Mouse (Mus musculus) MEL (cell line): Measurements from ENCODE around the gene Slc26a11. TPM values are rescaled to one million over a fixed set of nuclear protein-coding genes. Genes with fewer than 3 reads are reported as not detected.
A peak's percentile ranks its signal among the peaks of the same experiment; 100 is the strongest.

ENCODE experiments used
- DNase-seq: peaks from one replicate; pipeline ENCODE4 v3.0.0; 2011; ENCODE audit warnings: low read depth, low spot score
- H3K27ac ChIP-seq: 2 replicates; pipeline ENCODE4 v1.5.1; 2012; ENCODE audit warnings: low read depth, mild to moderate bottlenecking, control low read depth, low read length, moderate library complexity; ENCODE audit not compliant: control insufficient read depth
- H3K27me3 ChIP-seq, 2 experiments: fragments of 150-350 bp in 1 of 2; sonication (generic) in 1 of 2; 2 replicates each; pipeline ENCODE4 v1.6.1; 2012; ENCODE audit warnings: low read length in 2 of 2, mild to moderate bottlenecking in 2 of 2, improper control_type of control experiment in 1 of 2, moderate library complexity in 1 of 2; ENCODE audit not compliant: insufficient read depth in 2 of 2, control insufficient read depth in 1 of 2
- H3K36me3 ChIP-seq, 2 experiments: 2 replicates each; pipeline ENCODE4 v1.6.1; 2012 to 2014; ENCODE audit warnings: low read length in 2 of 2, improper control_type of control experiment in 1 of 2, inconsistent platforms in 1 of 2, mild to moderate bottlenecking in 1 of 2; ENCODE audit not compliant: insufficient read depth in 2 of 2, control insufficient read depth in 1 of 2
- H3K4me1 ChIP-seq, 2 experiments: fragments of 150-350 bp in 1 of 2; sonication (generic) in 1 of 2; 2 replicates each; pipeline ENCODE4 v1.6.1; 2012; ENCODE audit warnings: low read length in 2 of 2, improper control_type of control experiment in 1 of 2, mild to moderate bottlenecking in 1 of 2; ENCODE audit not compliant: insufficient read depth in 2 of 2, control insufficient read depth in 1 of 2
- H3K4me3 ChIP-seq, 2 experiments: fragments of 150-350 bp in 1 of 2; sonication (generic) in 1 of 2; 2 replicates each; pipeline ENCODE4 v1.5.1; 2012; ENCODE audit warnings: low read depth in 2 of 2, low read length in 2 of 2, mild to moderate bottlenecking in 2 of 2, moderate library complexity in 2 of 2, control low read depth in 1 of 2, improper control_type of control experiment in 1 of 2; ENCODE audit not compliant: control insufficient read depth in 1 of 2, insufficient read depth in 1 of 2
- H3K79me2 ChIP-seq: 2 replicates; pipeline ENCODE4 v1.6.1; 2012; ENCODE audit warnings: mild to moderate bottlenecking, low read length, moderate library complexity; ENCODE audit not compliant: control insufficient read depth, poor library complexity, insufficient read depth
- H3K9ac ChIP-seq: 2 replicates; pipeline ENCODE4 v1.6.1; 2012; ENCODE audit warnings: low read depth, mild to moderate bottlenecking, control low read depth, low read length, moderate library complexity; ENCODE audit not compliant: control insufficient read depth, poor library complexity, severe bottlenecking
- H3K9me3 ChIP-seq: fragments of 150-350 bp; sonication (generic); replicated peaks from 2 replicates; pipeline ENCODE4 v1.6.1; 2012; ENCODE audit warnings: mild to moderate bottlenecking, low read length, improper control_type of control experiment, moderate library complexity; ENCODE audit not compliant: insufficient read depth
- CHD2 ChIP-seq: IDR thresholded peaks from 2 replicates; pipeline ENCODE4 v1.6.1; 2011; ENCODE audit warnings: low read length, improper control_type of control experiment
- CTCF ChIP-seq, 3 experiments: IDR thresholded peaks in 2 of 3; conservative IDR thresholded peaks in 1 of 3; 2 replicates each; pipeline ENCODE4 v1.5.1; 2011 to 2012; ENCODE audit warnings: low read length in 3 of 3, low read depth in 2 of 3, mild to moderate bottlenecking in 2 of 3, improper control_type of control experiment in 1 of 3, inconsistent platforms in 1 of 3, mixed read lengths in 1 of 3, moderate library complexity in 1 of 3; ENCODE audit not compliant: control insufficient read depth in 1 of 3, insufficient read depth in 1 of 3, poor library complexity in 1 of 3, severe bottlenecking in 1 of 3
- E2F4 ChIP-seq: IDR thresholded peaks from 2 replicates; pipeline ENCODE4 v1.6.1; 2011; ENCODE audit warnings: low read depth, low read length, improper control_type of control experiment, borderline replicate concordance
- ELF1 ChIP-seq: IDR thresholded peaks from 2 replicates; pipeline ENCODE4 v1.6.1; 2014; ENCODE audit warnings: low read depth, mild to moderate bottlenecking, inconsistent platforms, low read length, improper control_type of control experiment, moderate library complexity
- EP300 ChIP-seq, 2 experiments: IDR thresholded peaks; 2 replicates each; pipeline ENCODE4 v1.6.1; 2011; ENCODE audit warnings: improper control_type of control experiment in 2 of 2, low read length in 2 of 2, low read depth in 1 of 2, mild to moderate bottlenecking in 1 of 2
- GABPA ChIP-seq: IDR thresholded peaks from 2 replicates; pipeline ENCODE4 v1.6.1; 2012; ENCODE audit warnings: low read depth, mild to moderate bottlenecking, inconsistent platforms, low read length, improper control_type of control experiment, moderate library complexity
- GATA1 ChIP-seq: IDR thresholded peaks from 2 replicates; pipeline ENCODE4 v1.6.1; 2011; ENCODE audit warnings: low read depth, low read length, improper control_type of control experiment
- HCFC1 ChIP-seq: IDR thresholded peaks from 2 replicates; pipeline ENCODE4 v1.6.1; 2012; ENCODE audit warnings: low read depth, mild to moderate bottlenecking, inconsistent platforms, low read length, improper control_type of control experiment, moderate library complexity
- JUND ChIP-seq: IDR thresholded peaks from 2 replicates; pipeline ENCODE4 v1.6.1; 2011; ENCODE audit warnings: low read depth, mild to moderate bottlenecking, improper control_type of control experiment, low read length
- KAT2A ChIP-seq: conservative IDR thresholded peaks from 2 replicates; pipeline ENCODE4 v1.6.1; 2012; ENCODE audit warnings: low read depth, low read length, improper control_type of control experiment, inconsistent platforms
- MXI1 ChIP-seq: IDR thresholded peaks from 2 replicates; pipeline ENCODE4 v1.6.1; 2011; ENCODE audit warnings: mild to moderate bottlenecking, low read depth, low read length, improper control_type of control experiment
- MYC ChIP-seq: IDR thresholded peaks from 2 replicates; pipeline ENCODE4 v1.6.1; 2011; ENCODE audit warnings: low read depth, mild to moderate bottlenecking, low read length, improper control_type of control experiment, moderate library complexity
- NRF1 ChIP-seq: IDR thresholded peaks from 2 replicates; pipeline ENCODE4 v1.6.1; 2014; ENCODE audit warnings: low read depth, mild to moderate bottlenecking, inconsistent platforms, low read length, improper control_type of control experiment, moderate library complexity; ENCODE audit not compliant: poor library complexity, insufficient read depth, severe bottlenecking
- POLR2AphosphoS5 ChIP-seq: IDR thresholded peaks from 2 replicates; pipeline ENCODE4 v1.6.1; 2012; ENCODE audit warnings: low read depth, borderline replicate concordance, mild to moderate bottlenecking, inconsistent platforms, low read length, moderate library complexity, mixed read lengths
- RAD21 ChIP-seq: IDR thresholded peaks from 2 replicates; pipeline ENCODE4 v1.6.1; 2011; ENCODE audit warnings: mild to moderate bottlenecking, low read depth, low read length, improper control_type of control experiment
- SIN3A ChIP-seq: IDR thresholded peaks from 2 replicates; pipeline ENCODE4 v1.6.1; 2012; ENCODE audit warnings: low read length, improper control_type of control experiment, inconsistent platforms
- SMC3 ChIP-seq: IDR thresholded peaks from 2 replicates; pipeline ENCODE4 v1.6.1; 2011; ENCODE audit warnings: low read depth, low read length, improper control_type of control experiment
- TCF12 ChIP-seq: IDR thresholded peaks from 2 replicates; pipeline ENCODE4 v1.6.1; 2014; ENCODE audit warnings: low read depth, mild to moderate bottlenecking, inconsistent platforms, low read length, improper control_type of control experiment, moderate library complexity
- UBTF ChIP-seq: IDR thresholded peaks from 2 replicates; pipeline ENCODE4 v1.6.1; 2012; ENCODE audit warnings: low read depth, mild to moderate bottlenecking, inconsistent platforms, low read length, improper control_type of control experiment, moderate library complexity, borderline replicate concordance; ENCODE audit not compliant: insufficient read depth
- ZC3H11A ChIP-seq: IDR thresholded peaks from 2 replicates; pipeline ENCODE4 v1.6.1; 2012; ENCODE audit warnings: low read depth, mild to moderate bottlenecking, inconsistent platforms, low read length, improper control_type of control experiment
- ZKSCAN1 ChIP-seq: IDR thresholded peaks from 2 replicates; pipeline ENCODE4 v1.6.1; 2012; ENCODE audit warnings: low read depth, mild to moderate bottlenecking, inconsistent platforms, low read length, improper control_type of control experiment, moderate library complexity
- ZNF384 ChIP-seq: IDR thresholded peaks from 2 replicates; pipeline ENCODE4 v1.6.1; 2012; ENCODE audit warnings: low read depth, mild to moderate bottlenecking, inconsistent platforms, low read length, improper control_type of control experiment
- polyA plus RNA-seq, 2 experiments: library from polyadenylated mRNA; stranded (reverse) in 1 of 2; unstranded in 1 of 2; fragments of >175 nt in 1 of 2; fragments of >200 nt in 1 of 2; gene quantifications; 2 replicates each; pipeline versions ENCODE4 v1.2.1 to v1.2.4; 2012; ENCODE audit warnings: low replicate concordance in 2 of 2, low read depth in 1 of 2; ENCODE audit not compliant: insufficient read length in 2 of 2, insufficient read depth in 1 of 2, missing spikeins in 1 of 2
- total RNA-seq: library from RNA; depleted of rRNA; stranded (reverse); fragments of 300-350 nt; gene quantifications from 2 replicates; pipeline ENCODE4 v1.2.3, GENCODE M21; 2012

Slc26a11 gene
- total and polyA plus RNA-seq, 3 experiments, result 0.04 TPM; not detected in 2

DNA sequence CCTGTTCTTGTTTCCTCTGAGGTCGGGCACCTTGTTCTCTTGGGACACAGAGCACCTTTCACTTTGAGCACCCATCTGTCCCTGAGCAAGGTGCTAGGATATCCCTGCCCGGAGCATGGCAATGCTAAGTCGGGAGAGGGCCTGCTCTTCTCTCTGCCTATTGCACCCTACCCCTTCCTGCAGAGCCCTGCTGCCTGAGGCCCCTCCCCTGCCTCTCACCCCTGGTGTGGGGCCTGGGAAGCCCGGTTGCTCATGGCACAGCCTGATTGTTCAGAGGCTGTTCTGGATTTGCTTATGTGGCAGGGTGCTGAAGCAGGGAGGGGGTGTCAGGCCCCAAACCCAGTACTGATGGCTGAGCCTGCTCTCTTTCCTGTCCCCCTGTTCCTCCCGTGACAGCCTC is 16.2 kb upstream of the Slc26a11 start:
- Histone ChIP-seq H3K27me3 (peaks cover 4 to 6% of the 10 kb centered on the region in 2 experiments; a peak in 3 of 4 replicates), H3K4me3 (no peak overlapping the region), H3K4me1 (no peaks in the 10 kb centered on the region), H3K79me2 (no peaks in the 10 kb centered on the region), H3K9me3 (no peaks in the 10 kb centered on the region), H3K36me3 (no peaks in the 10 kb centered on the region), H3K27ac (no peak overlapping the region), H3K9ac (no peak overlapping the region)
- TF ChIP-seq ELF1, result no peak
- no peak for TF ChIP-seq MYC
- TF ChIP-seq NRF1, result no peak
- no peak for TF ChIP-seq E2F4
- DNase-seq, result no peak

DNA sequence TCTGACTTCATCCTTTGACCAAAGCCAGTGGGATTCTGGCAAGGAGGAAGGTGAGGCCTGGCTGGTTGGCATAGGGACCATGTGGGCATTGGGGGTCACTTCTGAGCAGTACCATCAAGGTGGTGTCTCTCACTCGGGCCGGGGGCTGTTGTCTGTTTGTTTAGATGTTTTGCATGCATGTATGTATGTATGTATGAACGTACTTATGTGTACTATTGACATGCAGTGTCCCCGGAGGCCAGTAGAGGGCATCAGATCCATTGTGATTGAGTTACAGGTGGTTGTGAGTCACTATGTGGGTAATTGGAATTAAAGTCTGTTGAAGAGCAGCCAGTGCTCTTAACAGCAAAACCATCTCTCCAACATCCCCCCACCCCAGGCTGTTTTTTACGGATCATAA is 15.7 kb upstream of the Slc26a11 start:
- H3K9me3 ChIP-seq, result no peaks in the 10 kb centered on the region
- H3K79me2 ChIP-seq, result no peaks in the 10 kb centered on the region
- H3K36me3 ChIP-seq, result no peaks in the 10 kb centered on the region
- DNase-seq, result peak; percentile 89
- H3K4me1 ChIP-seq, result no peaks in the 10 kb centered on the region
- H3K4me3 ChIP-seq, result no peak overlapping the region
- peaks cover 4% of the 10 kb centered on the region in 2 experiments; a peak in 3 of 4 replicates for H3K27me3 ChIP-seq
- no peak overlapping the region for H3K9ac ChIP-seq
- no peak overlapping the region for H3K27ac ChIP-seq
- TF ChIP-seq SMC3, result peak; percentile 93
- TF ChIP-seq MXI1, result no peak
- peak; percentile 42; the same call in 1 of the 2 replicates for TF ChIP-seq SIN3A
- TF ChIP-seq CTCF (IDR thresholded peaks at IDR 0.05 in 2 of 3, conservative IDR thresholded peaks at IDR 0.05 in 1 of 3; ENCODE audit: control insufficient read depth in 1 of 3, insufficient read depth in 1 of 3, low read depth in 2 of 3, low read length in 3 of 3, poor library complexity in 1 of 3, severe bottlenecking in 1 of 3), result peak; percentile 76 to 90 (median 86)
- peak; percentile 95 for TF ChIP-seq ZC3H11A
- TF ChIP-seq CHD2, result no peak
- TF ChIP-seq UBTF, result no peak
- peak; percentile 90 for TF ChIP-seq RAD21
- TF ChIP-seq HCFC1, result 0 out of 2 replicates have a peak, but pooled peaks have one; percentile 16
- TF ChIP-seq JUND, result 0 out of 2 replicates have a peak, but pooled peaks have one; percentile 42

- no peak for TF ChIP-seq ZNF384
- no peak for TF ChIP-seq TCF12
- no peak for TF ChIP-seq GATA1
- no peak for TF ChIP-seq RAD21
- TF ChIP-seq GABPA, result no peak
- no peak for TF ChIP-seq MXI1
- TF ChIP-seq POLR2AphosphoS5, result no peak
- no peak for TF ChIP-seq EP300 (IDR thresholded peaks at IDR 0.05; ENCODE audit: low read depth in 1 of 2, low read length in 2 of 2)
- TF ChIP-seq ZKSCAN1, result no peak
- TF ChIP-seq KAT2A, result no peak
- H3K36me3 ChIP-seq, result no peaks in the 10 kb centered on the region; a peak in 1 of 4 replicates
- no peak overlapping the region for H3K9ac ChIP-seq
- no peak overlapping the region for H3K4me3 ChIP-seq
- DNase-seq, result no peak
- no peaks in the 10 kb centered on the region for H3K27me3 ChIP-seq
- H3K27ac ChIP-seq, result no peak overlapping the region
- no peaks in the 10 kb centered on the region for H3K79me2 ChIP-seq
- H3K4me1 ChIP-seq, result peaks cover 0 to 16% of the 10 kb centered on the region in 2 experiments; a peak in 2 of 4 replicates
- no peaks in the 10 kb centered on the region for H3K9me3 ChIP-seq
These were observed 11.2 kb upstream of the Slc26a11 start for GRCm38 (mm10) chr11:119344178-119344577.
